Mouse (Mus musculus) neural tube, embryonic 14.5 days (tissue): ENCODE measurements around the gene Klk10. TPM values are rescaled to one million over a fixed set of nuclear protein-coding genes. Genes with fewer than 3 reads are reported as not detected.
A peak's percentile ranks its signal among the peaks of the same experiment; 100 is the strongest.

ENCODE experiments used
- ATAC-seq: fragments of 200-750 bp; cut with Nextera tagmentation; 2 replicates; pipeline ENCODE4 v1.8.0; 2017; ENCODE audit warnings: low read depth, mild to moderate bottlenecking, moderate TSS enrichment, moderate library complexity
- H3K27ac ChIP-seq: fragments of 300-500 bp; sonication (generic); 2 replicates; pipeline ENCODE4 v1.5.1; 2014; ENCODE audit warnings: low read depth, mild to moderate bottlenecking, control low read depth, low read length, moderate library complexity, mixed read lengths
- H3K27me3 ChIP-seq: fragments of 300-500 bp; sonication (generic); 2 replicates; pipeline ENCODE4 v1.6.1; 2014; ENCODE audit warnings: low read length; ENCODE audit not compliant: control insufficient read depth, insufficient read depth
- H3K36me3 ChIP-seq: fragments of 300-500 bp; sonication (generic); 2 replicates; pipeline ENCODE4 v1.6.1; 2014; ENCODE audit warnings: low read length, mixed read lengths; ENCODE audit not compliant: control insufficient read depth, insufficient read depth
- H3K4me1 ChIP-seq: fragments of 300-500 bp; sonication (generic); 2 replicates; pipeline ENCODE4 v1.6.1; 2014; ENCODE audit warnings: low read length; ENCODE audit not compliant: control insufficient read depth, insufficient read depth
- H3K4me2 ChIP-seq: fragments of 300-500 bp; sonication (generic); 2 replicates; pipeline ENCODE4 v1.6.1; 2014; ENCODE audit warnings: mild to moderate bottlenecking, low read depth, low read length, control low read depth
- H3K4me3 ChIP-seq: fragments of 300-500 bp; sonication (generic); 2 replicates; pipeline ENCODE4 v1.5.1; 2014; ENCODE audit warnings: low read depth, low read length, control low read depth, mixed read lengths
- H3K9ac ChIP-seq: fragments of 300-500 bp; sonication (generic); replicated peaks from 2 replicates; pipeline ENCODE4 v1.6.1; 2014; ENCODE audit warnings: low read depth, mild to moderate bottlenecking, control low read depth, low read length, mixed read lengths
- H3K9me3 ChIP-seq: fragments of 300-500 bp; sonication (generic); 2 replicates; pipeline ENCODE4 v1.6.1; 2016; ENCODE audit warnings: low read length; ENCODE audit not compliant: control insufficient read depth
- WGBS: fragments of 180-500 bp; shearing (Covaris S2); extraction: QIAGEN DNeasy Blood & Tissue Kit; methylation state at CpG from one replicate; pipeline ENCODE4 v1.1.7; 2014; 5-methylcytosine and 5-hydroxymethylcytosine counted together
- polyA plus RNA-seq: library from polyadenylated mRNA; unstranded; fragments of >200 nt; fragmentation: Nextera tagmentation; extraction: Ambion mirVana; gene quantifications from 2 replicates; pipeline ENCODE4 v1.2.1, GENCODE M21; 2014

Gene Klk10
- polyA plus RNA-seq, 1 experiment from 2014 or later = not detected

DNA sequence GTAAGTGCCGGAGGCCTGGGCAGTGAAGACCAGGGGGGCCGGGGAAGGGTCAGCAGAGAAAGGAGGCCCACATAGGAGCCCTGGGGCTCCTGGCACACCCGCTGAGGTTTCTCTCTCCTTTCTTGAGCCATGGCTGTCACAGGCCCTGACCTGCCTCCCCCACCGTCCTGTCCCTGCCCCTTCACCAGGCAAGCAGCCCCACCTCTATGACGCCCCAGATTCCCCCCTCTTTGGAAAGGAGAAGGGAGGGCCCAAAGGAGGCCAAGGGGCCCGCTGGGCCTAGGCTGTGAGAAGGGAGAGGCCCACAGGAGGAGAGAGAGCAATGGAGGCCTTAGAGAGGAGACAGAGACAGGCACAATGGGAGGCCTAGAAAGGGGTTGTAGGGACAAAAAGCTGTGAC lies 6.0 kb upstream of the Klk10 start:
- no peak for ATAC-seq
- 74% methylated on average over 5 of the region's 6 CpGs for WGBS
- Histone ChIP-seq H3K27ac (no peak overlapping the region), H3K9me3 (no peaks in the 10 kb centered on the region), H3K27me3 (no peaks in the 10 kb centered on the region), H3K4me3 (no peak overlapping the region), H3K36me3 (no peaks in the 10 kb centered on the region), H3K4me2 (no peak overlapping the region), H3K9ac (no peak overlapping the region), H3K4me1 (no peaks in the 10 kb centered on the region)

DNA sequence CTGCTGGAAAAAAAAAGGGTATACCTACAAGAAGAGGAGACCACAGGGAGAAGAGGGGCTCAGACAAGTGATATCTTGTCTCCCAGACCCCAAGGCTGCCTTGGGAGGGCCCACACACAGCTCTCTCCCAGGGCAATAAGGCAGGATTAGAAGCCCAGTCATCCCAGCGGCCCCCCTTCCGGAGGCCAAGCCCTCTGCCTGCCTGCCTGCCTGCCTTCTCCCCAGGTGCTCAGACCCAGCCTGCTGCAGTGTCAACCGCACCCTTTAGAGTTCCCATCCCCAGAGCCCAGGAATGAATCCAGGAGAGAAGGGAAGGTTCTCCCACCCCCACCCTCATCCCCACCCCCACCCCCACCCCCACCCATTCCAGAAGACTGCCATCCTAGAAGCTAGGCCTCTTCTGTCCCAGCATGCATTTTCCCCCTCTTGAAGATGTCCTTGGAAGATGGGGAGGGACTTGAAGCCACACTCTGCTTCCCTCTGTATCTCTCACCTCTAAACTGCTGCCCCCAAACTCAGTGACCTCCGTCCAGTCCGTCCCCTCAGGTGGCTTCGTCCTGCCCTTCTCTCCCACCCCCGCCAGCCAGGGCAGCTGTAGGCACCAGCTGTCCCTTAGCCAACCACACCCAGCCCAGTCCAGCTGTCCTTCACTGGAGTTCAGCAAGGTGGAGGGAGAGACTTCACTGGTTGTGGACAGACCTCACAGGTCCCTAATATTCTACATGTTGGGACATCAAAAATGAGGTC lies 5.4 kb upstream of the Klk10 start:
- 66% methylated on average over 7 of the region's 7 CpGs for WGBS
- Histone ChIP-seq H3K4me1 (no peaks in the 10 kb centered on the region), H3K9me3 (no peaks in the 10 kb centered on the region), H3K27me3 (no peaks in the 10 kb centered on the region), H3K27ac (no peak overlapping the region), H3K36me3 (no peaks in the 10 kb centered on the region), H3K9ac (no peak overlapping the region), H3K4me3 (no peak overlapping the region), H3K4me2 (no peak overlapping the region)
- no peak for ATAC-seq

DNA sequence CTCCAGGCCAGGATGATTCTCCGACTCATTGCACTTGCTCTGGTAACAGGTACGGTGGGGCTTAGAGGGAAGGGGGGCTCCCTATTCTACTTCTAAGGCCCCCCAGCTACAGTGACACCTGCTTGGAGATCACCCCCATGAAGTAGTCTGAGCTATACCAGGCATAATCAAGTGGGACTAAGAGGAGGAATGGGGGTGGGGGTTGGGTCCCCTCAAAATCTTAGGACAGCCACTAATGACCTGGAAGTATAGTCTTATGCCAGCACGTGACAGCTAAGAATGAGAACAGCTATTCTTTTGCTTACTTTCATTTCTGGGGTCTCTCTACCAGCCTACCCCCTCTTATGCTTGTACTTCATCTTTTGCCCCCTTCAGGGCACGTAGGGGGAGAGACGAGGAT lies 4.3 kb upstream of the Klk10 start:
- Histone ChIP-seq H3K27ac (no peak overlapping the region), H3K36me3 (no peaks in the 10 kb centered on the region), H3K4me3 (no peak overlapping the region), H3K4me1 (no peaks in the 10 kb centered on the region), H3K27me3 (no peaks in the 10 kb centered on the region), H3K9ac (no peak overlapping the region), H3K4me2 (no peak overlapping the region), H3K9me3 (no peaks in the 10 kb centered on the region)
- 88% methylated on average over 5 of the region's 5 CpGs for WGBS
- no peak for ATAC-seq

DNA sequence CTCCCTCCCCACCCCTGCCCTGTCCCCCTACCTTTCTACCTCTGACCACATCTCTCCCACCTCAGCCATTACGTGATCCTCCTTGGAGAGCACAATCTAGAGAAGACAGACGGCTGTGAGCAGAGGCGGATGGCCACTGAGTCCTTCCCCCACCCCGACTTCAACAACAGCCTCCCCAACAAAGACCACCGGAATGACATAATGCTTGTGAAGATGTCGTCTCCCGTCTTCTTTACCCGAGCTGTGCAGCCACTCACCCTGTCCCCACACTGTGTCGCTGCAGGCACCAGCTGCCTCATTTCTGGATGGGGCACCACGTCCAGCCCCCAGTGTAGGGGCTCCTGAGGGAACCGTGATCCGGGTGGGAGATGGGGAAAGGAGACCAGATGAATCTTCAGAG lies 3.4 kb upstream of the Klk10 start:
- Histone ChIP-seq H3K36me3 (no peaks in the 10 kb centered on the region), H3K4me1 (0 out of 2 replicates have a peak, but pooled peaks cover 2% of the 10 kb centered on the region), H3K27me3 (no peaks in the 10 kb centered on the region), H3K9me3 (no peaks in the 10 kb centered on the region), H3K4me3 (no peak overlapping the region), H3K27ac (no peak overlapping the region), H3K9ac (no peak overlapping the region), H3K4me2 (no peak overlapping the region)
- WGBS = 86% methylated on average over 12 of the region's 12 CpGs
- no peak for ATAC-seq

DNA sequence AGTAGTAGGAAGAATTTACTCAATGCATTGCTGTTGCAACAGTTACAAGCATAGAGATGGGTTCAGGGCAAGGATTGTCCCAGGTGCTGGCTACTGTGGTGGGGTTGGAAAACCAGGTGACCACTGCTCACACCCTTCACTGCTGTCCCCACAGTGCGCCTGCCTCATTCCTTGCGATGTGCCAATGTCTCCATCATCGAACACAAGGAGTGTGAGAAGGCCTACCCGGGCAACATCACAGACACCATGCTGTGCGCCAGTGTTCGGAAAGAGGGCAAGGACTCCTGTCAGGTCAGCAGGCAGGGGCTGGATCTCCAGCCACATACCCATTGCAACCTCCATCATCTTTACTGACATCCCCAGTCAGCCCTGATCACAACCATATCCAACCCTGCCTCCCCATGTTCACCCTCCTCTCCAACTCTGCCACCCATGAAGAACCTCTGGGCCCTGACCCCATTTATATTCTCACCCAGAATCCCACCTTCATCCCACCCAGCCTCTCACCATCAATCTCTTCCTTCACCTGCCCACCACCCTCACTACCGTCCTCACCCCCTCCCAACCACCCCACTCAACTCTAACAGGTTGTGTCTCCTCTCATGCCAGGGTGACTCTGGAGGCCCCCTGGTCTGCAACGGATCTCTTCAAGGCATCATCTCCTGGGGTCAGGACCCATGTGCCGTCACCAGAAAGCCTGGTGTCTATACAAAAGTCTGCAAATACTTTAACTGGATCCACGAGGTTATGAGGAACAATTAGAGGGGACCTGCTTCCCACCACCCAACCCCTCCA lies 2.5 kb upstream of the Klk10 start:
- no peak overlapping the region for H3K4me3 ChIP-seq
- ATAC-seq = no peak
- no peak overlapping the region for H3K4me2 ChIP-seq
- no peaks in the 10 kb centered on the region for H3K9me3 ChIP-seq
- H3K27ac ChIP-seq = no peak overlapping the region
- H3K27me3 ChIP-seq = no peaks in the 10 kb centered on the region
- 0 out of 2 replicates have a peak, but pooled peaks cover 6% of the 10 kb centered on the region for H3K4me1 ChIP-seq
- no peaks in the 10 kb centered on the region for H3K36me3 ChIP-seq
- H3K9ac ChIP-seq = no peak overlapping the region
- 90% methylated on average over 10 of the region's 10 CpGs for WGBS

DNA sequence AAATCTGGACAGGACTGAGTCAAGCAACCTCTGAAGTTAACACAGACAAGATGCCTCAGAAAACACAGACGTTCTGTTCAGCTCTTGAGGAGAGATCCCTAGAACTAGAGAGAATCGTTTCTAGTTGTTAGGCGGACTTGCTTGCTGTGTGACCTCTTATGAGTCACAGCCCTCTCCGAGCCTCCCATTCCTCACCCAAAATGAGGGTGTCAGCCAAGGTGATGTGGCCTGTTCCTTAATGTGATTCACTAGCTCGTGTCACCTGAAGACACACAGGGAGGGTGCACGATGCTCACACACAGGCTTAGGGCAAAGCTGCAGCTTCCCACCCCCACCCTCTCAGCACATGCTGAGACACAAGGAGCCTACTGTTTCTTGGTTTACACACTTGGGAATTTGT lies 594 bp upstream of the Klk10 start:
- no peak for ATAC-seq
- 0 out of 2 replicates have a peak, but pooled peaks cover 6% of the 10 kb centered on the region for H3K4me1 ChIP-seq
- 77% methylated on average over 6 of the region's 6 CpGs for WGBS
- no peak overlapping the region for H3K4me3 ChIP-seq
- no peak overlapping the region for H3K9ac ChIP-seq
- H3K9me3 ChIP-seq = no peaks in the 10 kb centered on the region
- H3K27ac ChIP-seq = no peak overlapping the region
- H3K36me3 ChIP-seq = no peaks in the 10 kb centered on the region
- H3K4me2 ChIP-seq = no peak overlapping the region
- no peaks in the 10 kb centered on the region for H3K27me3 ChIP-seq

DNA sequence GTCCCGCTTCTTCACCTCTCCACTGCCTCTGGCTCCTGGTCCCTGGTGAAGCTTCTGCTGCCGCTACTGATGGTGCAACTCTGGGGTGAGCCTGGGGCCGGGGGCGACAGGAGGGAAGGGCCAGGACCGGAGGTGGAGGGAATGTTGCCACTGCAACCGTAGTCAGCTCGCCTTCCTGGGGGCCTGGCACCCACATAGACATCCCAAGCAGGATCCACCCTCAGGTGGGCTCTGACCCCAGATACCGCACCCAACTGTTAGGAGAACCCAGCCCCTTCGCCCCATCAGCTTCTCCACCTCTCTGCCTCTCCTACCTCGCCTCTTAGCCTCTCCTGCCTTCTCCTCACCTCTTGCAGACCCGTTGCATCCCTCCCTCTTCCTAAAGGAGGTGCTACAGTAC lies 706 bp downstream of the Klk10 start:
- ATAC-seq = no peak
- Histone ChIP-seq H3K36me3 (no peaks in the 10 kb centered on the region), H3K27ac (no peak overlapping the region), H3K4me2 (no peak overlapping the region), H3K9me3 (no peaks in the 10 kb centered on the region), H3K4me1 (0 out of 2 replicates have a peak, but pooled peaks cover 6% of the 10 kb centered on the region), H3K27me3 (no peaks in the 10 kb centered on the region), H3K9ac (no peak overlapping the region), H3K4me3 (no peak overlapping the region)
- 84% methylated on average over 11 of the region's 11 CpGs for WGBS

DNA sequence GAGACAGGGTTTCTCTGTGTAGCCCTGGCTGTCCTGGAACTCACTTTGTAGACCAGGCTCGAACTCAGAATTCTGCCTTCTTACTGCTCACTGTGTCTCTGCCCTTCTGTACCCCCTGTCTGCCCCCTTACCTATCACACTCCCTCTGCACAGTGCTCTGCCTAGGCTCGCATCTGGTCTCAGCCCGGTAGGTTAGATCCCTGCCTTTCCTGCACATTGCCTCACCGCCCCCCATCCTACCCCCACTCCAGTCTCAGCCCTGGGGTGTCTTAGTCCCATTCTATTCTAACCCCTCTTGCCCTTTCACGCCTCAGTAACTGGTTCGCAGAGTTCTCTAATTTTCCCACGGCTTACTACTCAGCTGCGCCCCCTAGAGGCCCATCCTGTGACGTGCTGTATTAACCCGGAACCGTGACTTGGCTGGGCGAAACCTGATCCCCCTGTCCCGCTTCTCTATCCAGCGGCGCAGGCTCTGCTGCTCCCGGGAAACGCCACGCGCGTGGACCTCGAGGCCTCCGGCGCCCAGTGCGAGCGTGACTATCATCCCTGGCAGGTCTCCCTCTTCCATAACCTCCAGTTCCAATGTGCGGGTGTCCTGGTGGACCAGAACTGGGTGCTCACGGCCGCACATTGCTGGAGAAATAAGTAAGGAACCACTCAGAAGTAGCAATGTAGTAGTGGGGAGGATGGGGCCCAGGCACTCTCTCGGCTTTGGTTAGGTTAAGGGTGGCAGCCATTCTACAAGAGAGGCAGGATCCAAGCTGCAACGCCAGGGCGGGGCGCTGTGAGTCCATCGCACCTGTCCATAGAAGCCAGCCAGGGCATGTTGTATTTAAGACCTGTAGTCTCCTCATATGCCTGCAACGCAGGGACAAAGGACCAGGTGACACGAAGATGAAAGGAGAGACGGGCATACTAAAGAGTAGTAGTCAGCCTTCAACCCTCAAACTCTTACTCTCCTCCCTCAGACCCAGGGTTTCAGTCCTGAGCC lies 1.7 kb downstream of the Klk10 start:
- peak; percentile 75; the same call in 1 of the 2 replicates for ATAC-seq
- Histone ChIP-seq H3K9ac (peak overlapping the region; percentile 34; the same call in 1 of the 2 replicates), H3K4me1 (0 out of 2 replicates have a peak, but pooled peaks cover 6% of the 10 kb centered on the region), H3K36me3 (no peaks in the 10 kb centered on the region), H3K27me3 (no peaks in the 10 kb centered on the region), H3K4me3 (peak overlapping the region; percentile 26), H3K9me3 (no peaks in the 10 kb centered on the region), H3K4me2 (peak overlapping the region; percentile 53), H3K27ac (no peak overlapping the region)
- 12% methylated on average over 36 of the region's 36 CpGs for WGBS
